Mouse (Mus musculus) lung, adult 2 months (tissue): ENCODE measurements around the gene Cebpb. TPM values are rescaled to one million over a fixed set of nuclear protein-coding genes. Genes with fewer than 3 reads are reported as not detected.

ENCODE experiments used
- DNase-seq: peaks from one replicate; pipeline ENCODE4 v3.0.0; 2022
- H3K4me1 ChIP-seq: fragments of 200-500 bp; 2 replicates; pipeline ENCODE4 v1.6.1; 2011; ENCODE audit warnings: low read length; ENCODE audit not compliant: control insufficient read depth, insufficient read depth
- H3K4me3 ChIP-seq: fragments of 200-500 bp; replicated peaks from 2 replicates; pipeline ENCODE3; 2011; ENCODE audit warnings: low read depth, mild to moderate bottlenecking, control low read depth, low read length; ENCODE audit errors: extremely low read depth
- CTCF ChIP-seq: fragments of 200-500 bp; IDR thresholded peaks from 2 replicates; pipeline ENCODE4 v1.5.1; 2011; ENCODE audit warnings: mild to moderate bottlenecking, low read length, control low read depth; ENCODE audit not compliant: insufficient read depth
- POLR2A ChIP-seq: fragments of 200-500 bp; IDR thresholded peaks from 2 replicates; pipeline ENCODE4 v1.6.1; 2011; ENCODE audit warnings: low read depth, mild to moderate bottlenecking, control low read depth, low read length, borderline replicate concordance; ENCODE audit errors: extremely low read depth
- WGBS: fragments of 180-500 bp; shearing (Covaris S2); methylation state at CpG from one replicate; pipeline ENCODE4 v1.1.7; 2018; 5-methylcytosine and 5-hydroxymethylcytosine counted together
- polyA plus RNA-seq: library from polyadenylated mRNA; depleted of rRNA; stranded (reverse); fragments of >200 nt; gene quantifications from 2 replicates; pipeline ENCODE4 v1.2.3, GENCODE M21; 2012

Gene Cebpb
- polyA plus RNA-seq, 1 experiment, result 295 TPM

DNA sequence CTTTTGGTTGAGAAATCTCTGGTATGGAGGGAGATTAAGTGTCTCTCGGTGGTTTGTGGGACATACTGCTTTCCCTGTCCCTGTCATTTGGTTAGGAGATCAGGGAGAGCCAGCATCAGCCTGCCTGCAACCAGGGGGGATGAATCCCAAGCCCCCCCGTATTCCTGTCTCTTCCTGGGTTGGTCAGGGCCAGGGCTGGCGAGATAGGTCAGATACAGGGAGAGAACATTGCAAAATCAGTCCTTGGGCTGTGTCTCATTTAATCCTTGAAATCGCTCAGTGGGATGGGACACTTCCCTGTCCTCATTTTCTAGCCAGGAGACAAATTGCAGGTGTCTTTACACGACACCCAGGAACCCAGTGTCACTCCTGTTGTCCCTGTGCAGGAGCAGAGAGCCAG lies 11.3 kb downstream of the Cebpb start:
- no peak for DNase-seq
- TF ChIP-seq CTCF, result no peak
- no peak for TF ChIP-seq POLR2A
- no peak overlapping the region for H3K4me3 ChIP-seq
- 66% methylated on average over 5 of the region's 5 CpGs for WGBS
- H3K4me1 ChIP-seq, result no peaks in the 10 kb centered on the region; the same call in 1 of the 2 replicates

GRCm38 (mm10) chr2:167701472-167701871 lies 12.8 kb downstream of the Cebpb start:
- 72% methylated on average over 5 of the region's 5 CpGs for WGBS
- TF ChIP-seq CTCF, result no peak
- no peak for TF ChIP-seq POLR2A

DNA sequence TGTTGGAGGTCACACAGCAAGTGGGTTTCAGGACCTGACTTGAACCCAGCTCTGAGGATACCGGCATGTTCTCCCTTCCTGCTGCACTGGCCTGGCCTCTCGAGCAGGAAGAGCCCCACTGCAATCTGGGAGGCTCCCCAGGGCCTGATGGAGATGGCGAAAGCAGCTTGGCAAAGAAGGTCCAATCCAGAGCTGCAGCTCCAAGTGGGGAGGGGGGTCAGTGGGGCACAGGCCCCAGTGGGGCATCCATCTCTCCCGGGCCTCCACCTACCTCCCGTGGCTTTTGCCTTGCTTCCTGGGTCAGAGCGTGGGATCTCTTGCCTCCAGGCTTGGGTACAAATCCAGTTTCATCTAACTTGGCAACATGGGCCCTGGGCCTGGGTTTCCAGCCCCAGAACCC lies 13.4 kb downstream of the Cebpb start:
- Histone ChIP-seq H3K4me1 (no peaks in the 10 kb centered on the region; the same call in 1 of the 2 replicates), H3K4me3 (no peak overlapping the region)
- TF ChIP-seq POLR2A, result no peak
- no peak for TF ChIP-seq CTCF
- no peak for DNase-seq
- 82% methylated on average over 6 of the region's 6 CpGs for WGBS

More at GRCm38 (mm10) chr2:167701472-167701871, 12.8 kb downstream of the Cebpb start:
- Histone ChIP-seq H3K4me3 (no peak overlapping the region), H3K4me1 (no peaks in the 10 kb centered on the region; the same call in 1 of the 2 replicates)
- DNase-seq, result no peak

GRCm38 (mm10) chr2:167704409-167704808 lies 15.7 kb downstream of the Cebpb start:
- no peaks in the 10 kb centered on the region for H3K4me1 ChIP-seq
- TF ChIP-seq POLR2A (no peak), CTCF (no peak)
- no peak for DNase-seq
- H3K4me3 ChIP-seq, result no peak overlapping the region
- 86% methylated on average over 4 of the region's 4 CpGs for WGBS

GRCm38 (mm10) chr2:167706183-167706939 lies 17.6 kb downstream of the Cebpb start:
- no peak for DNase-seq
- Histone ChIP-seq H3K4me3 (no peak overlapping the region), H3K4me1 (no peaks in the 10 kb centered on the region)
- 76% methylated on average over 11 of the region's 11 CpGs for WGBS
- no peak for TF ChIP-seq POLR2A
- no peak for TF ChIP-seq CTCF

- TF ChIP-seq POLR2A (no peak), CTCF (no peak)
- Histone ChIP-seq H3K4me1 (peaks cover 1% of the 10 kb centered on the region; the same call in 1 of the 2 replicates), H3K4me3 (no peak overlapping the region)
- 67% methylated on average over 15 of the region's 15 CpGs for WGBS
- no peak for DNase-seq
Observed at GRCm38 (mm10) chr2:167708373-167708772, 19.7 kb downstream of the Cebpb start.

DNA sequence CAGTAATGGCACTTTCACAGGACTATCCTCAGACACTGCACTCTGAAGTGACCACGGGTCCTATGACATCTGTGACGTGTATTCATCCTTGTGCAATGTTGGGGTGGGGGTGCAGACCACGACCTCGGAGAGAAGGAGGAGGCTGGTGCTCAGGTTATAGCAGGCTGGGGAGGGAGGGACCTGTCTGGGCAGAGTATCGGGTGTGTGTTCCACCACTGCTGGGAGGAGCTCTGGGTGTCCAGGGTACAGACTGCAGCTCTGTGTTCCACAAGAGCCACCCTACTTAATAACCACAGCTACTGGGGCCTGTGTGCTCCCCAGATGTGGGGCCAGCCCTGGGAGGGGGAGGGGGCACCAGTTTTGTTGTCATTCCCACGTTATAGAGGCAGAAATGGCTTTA lies 21.3 kb downstream of the Cebpb start:
- Histone ChIP-seq H3K4me3 (no peak overlapping the region), H3K4me1 (peaks cover 5% of the 10 kb centered on the region)
- WGBS, result 64% methylated on average over 6 of the region's 6 CpGs
- no peak for DNase-seq
- TF ChIP-seq POLR2A (no peak), CTCF (no peak)

DNA sequence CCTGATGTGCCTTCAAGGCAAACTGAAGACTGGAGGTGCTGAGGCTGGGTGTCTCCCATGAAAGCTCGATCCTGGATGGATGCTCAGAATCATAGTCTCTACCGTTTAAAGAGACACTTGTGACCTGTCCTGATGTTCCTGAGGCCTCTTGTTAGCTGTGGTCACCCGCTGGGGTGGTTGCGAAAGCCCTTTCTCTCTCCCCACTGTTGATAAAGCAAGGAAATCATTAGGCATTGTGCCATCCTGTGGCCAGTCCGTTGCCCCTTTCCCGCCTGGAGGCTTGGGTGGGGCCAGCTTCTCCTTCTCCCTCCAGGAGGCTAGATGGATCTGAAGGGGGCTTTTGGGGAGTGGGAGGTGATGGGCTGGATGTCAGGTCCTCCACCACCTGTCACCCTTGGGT lies 21.9 kb downstream of the Cebpb start:
- no peak for TF ChIP-seq CTCF
- no peak for TF ChIP-seq POLR2A
- Histone ChIP-seq H3K4me3 (no peak overlapping the region), H3K4me1 (peaks cover 5% of the 10 kb centered on the region)
- DNase-seq, result no peak
- 32% methylated on average over 6 of the region's 6 CpGs for WGBS

- TF ChIP-seq CTCF (peak; percentile 67), POLR2A (peak; percentile 13; the same call in 1 of the 2 replicates)
- H3K4me1 ChIP-seq, result peaks cover 5% of the 10 kb centered on the region
- H3K4me3 ChIP-seq, result no peak overlapping the region
- WGBS, result 33% methylated on average over 20 of the region's 23 CpGs
- no peak for DNase-seq
Observed at GRCm38 (mm10) chr2:167712872-167713821, 24.4 kb downstream of the Cebpb start.

GRCm38 (mm10) chr2:167714298-167714697 lies 25.6 kb downstream of the Cebpb start:
- TF ChIP-seq POLR2A (no peak), CTCF (no peak)
- WGBS, result 67% methylated on average over 6 of the region's 6 CpGs
- DNase-seq, result no peak
- peaks cover 5% of the 10 kb centered on the region for H3K4me1 ChIP-seq
- no peak overlapping the region for H3K4me3 ChIP-seq
